Mouse (Mus musculus) liver, embryonic 16.5 days (tissue): ENCODE measurements around the gene Slc25a11. TPM values are rescaled to one million over a fixed set of nuclear protein-coding genes. Genes with fewer than 3 reads are reported as not detected.

Experiments
- ATAC-seq: fragments of 200-750 bp; cut with Nextera tagmentation; 2 replicates; pipeline ENCODE4 v1.8.0; 2017; ENCODE audit warnings: low read depth, mild to moderate bottlenecking, moderate number of reproducible peaks, moderate library complexity
- H3K27ac ChIP-seq: fragments of 300-500 bp; sonication (generic); 2 replicates; pipeline ENCODE4 v1.5.1; 2014; ENCODE audit warnings: mild to moderate bottlenecking, low read length
- H3K27me3 ChIP-seq: fragments of 300-500 bp; sonication (generic); 2 replicates; pipeline ENCODE4 v1.6.1; 2014; ENCODE audit warnings: low read depth, low read length, mixed read lengths; ENCODE audit not compliant: control insufficient read depth, insufficient read depth
- H3K36me3 ChIP-seq: fragments of 300-500 bp; sonication (generic); 2 replicates; pipeline ENCODE4 v1.6.1; 2014; ENCODE audit warnings: mild to moderate bottlenecking; ENCODE audit not compliant: control insufficient read depth, insufficient read depth
- H3K4me1 ChIP-seq: fragments of 300-500 bp; sonication (generic); 2 replicates; pipeline ENCODE4 v1.6.1; 2014; ENCODE audit warnings: low read depth, low read length, mixed read lengths; ENCODE audit not compliant: control insufficient read depth
- H3K4me2 ChIP-seq: fragments of 300-500 bp; sonication (generic); 2 replicates; pipeline ENCODE4 v1.6.1; 2014; ENCODE audit warnings: low read depth, low read length, mixed read lengths
- H3K4me3 ChIP-seq: fragments of 300-500 bp; sonication (generic); 2 replicates; pipeline ENCODE4 v1.5.1; 2014; ENCODE audit warnings: low read depth, mild to moderate bottlenecking, low read length
- H3K9ac ChIP-seq: fragments of 300-500 bp; sonication (generic); 2 replicates; pipeline ENCODE4 v1.6.1; 2014; ENCODE audit warnings: low read depth, low read length
- H3K9me3 ChIP-seq: fragments of 300-500 bp; sonication (generic); replicated peaks from 2 replicates; pipeline ENCODE4 v1.6.1; 2016; ENCODE audit warnings: low read length; ENCODE audit not compliant: control insufficient read depth
- WGBS: fragments of 180-500 bp; shearing (Covaris S2); extraction: QIAGEN DNeasy Blood & Tissue Kit; methylation state at CpG from one replicate; pipeline ENCODE4 v1.1.7; 2014; ENCODE audit not compliant: insufficient replicate concordance; 5-methylcytosine and 5-hydroxymethylcytosine counted together
- polyA plus RNA-seq: library from polyadenylated mRNA; unstranded; fragments of >200 nt; fragmentation: Nextera tagmentation; extraction: Ambion mirVana; gene quantifications from 2 replicates; pipeline ENCODE4 v1.2.1, GENCODE M21; 2015

Slc25a11 gene
- polyA plus RNA-seq, 1 experiment from 2014 or later = 79.2 TPM

DNA sequence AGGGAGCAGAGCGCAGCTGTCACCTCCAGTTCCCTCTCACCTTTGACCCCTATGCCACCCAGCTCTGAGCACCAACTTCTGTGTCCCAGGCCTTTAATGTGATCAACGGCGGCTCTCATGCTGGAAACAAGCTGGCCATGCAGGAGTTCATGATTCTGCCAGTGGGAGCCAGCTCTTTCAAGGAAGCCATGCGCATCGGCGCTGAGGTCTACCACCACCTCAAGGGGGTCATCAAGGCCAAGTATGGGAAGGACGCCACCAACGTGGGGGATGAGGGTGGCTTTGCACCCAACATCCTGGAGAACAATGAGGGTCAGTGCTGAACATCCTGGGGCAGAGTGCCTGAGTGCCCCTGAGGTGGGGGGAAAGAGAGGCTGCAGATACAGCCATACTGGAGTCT is 13.3 kb upstream of the Slc25a11 start:
- H3K9ac ChIP-seq = no peak overlapping the region
- no peak overlapping the region for H3K4me3 ChIP-seq
- H3K27ac ChIP-seq = no peak overlapping the region
- peaks cover 2% of the 10 kb centered on the region; the same call in 1 of the 2 replicates for H3K27me3 ChIP-seq
- ATAC-seq = no peak
- no peak overlapping the region for H3K4me2 ChIP-seq
- WGBS = 77% methylated on average over 8 of the region's 8 CpGs
- peaks cover 14% of the 10 kb centered on the region for H3K4me1 ChIP-seq
- H3K36me3 ChIP-seq = peaks cover 24% of the 10 kb centered on the region
- H3K9me3 ChIP-seq = no peaks in the 10 kb centered on the region

DNA sequence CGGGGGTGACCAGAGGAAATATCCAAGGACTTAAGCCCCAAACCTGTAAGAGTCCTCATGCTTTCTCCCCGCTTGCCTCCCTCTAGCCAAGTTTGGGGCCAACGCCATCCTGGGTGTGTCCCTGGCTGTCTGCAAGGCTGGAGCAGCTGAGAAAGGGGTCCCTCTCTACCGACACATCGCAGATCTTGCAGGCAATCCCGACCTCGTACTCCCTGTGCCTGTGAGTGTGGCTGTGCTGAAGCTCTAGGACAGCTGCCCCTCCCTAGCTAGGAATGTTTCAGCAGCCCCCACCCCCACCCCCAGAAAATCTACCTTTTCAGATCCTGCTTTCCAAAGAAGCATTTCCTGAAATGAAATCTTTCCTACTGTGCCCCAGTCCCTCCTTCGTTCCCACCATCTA is 11.7 kb upstream of the Slc25a11 start:
- ATAC-seq = no peak
- no peak overlapping the region for H3K9ac ChIP-seq
- peaks cover 20% of the 10 kb centered on the region for H3K4me1 ChIP-seq
- no peaks in the 10 kb centered on the region for H3K9me3 ChIP-seq
- H3K4me2 ChIP-seq = no peak overlapping the region
- H3K4me3 ChIP-seq = no peak overlapping the region
- H3K27me3 ChIP-seq = peaks cover 2% of the 10 kb centered on the region; the same call in 1 of the 2 replicates
- WGBS = 62% methylated on average over 8 of the region's 8 CpGs
- peaks cover 14% of the 10 kb centered on the region for H3K36me3 ChIP-seq
- no peak overlapping the region for H3K27ac ChIP-seq

DNA sequence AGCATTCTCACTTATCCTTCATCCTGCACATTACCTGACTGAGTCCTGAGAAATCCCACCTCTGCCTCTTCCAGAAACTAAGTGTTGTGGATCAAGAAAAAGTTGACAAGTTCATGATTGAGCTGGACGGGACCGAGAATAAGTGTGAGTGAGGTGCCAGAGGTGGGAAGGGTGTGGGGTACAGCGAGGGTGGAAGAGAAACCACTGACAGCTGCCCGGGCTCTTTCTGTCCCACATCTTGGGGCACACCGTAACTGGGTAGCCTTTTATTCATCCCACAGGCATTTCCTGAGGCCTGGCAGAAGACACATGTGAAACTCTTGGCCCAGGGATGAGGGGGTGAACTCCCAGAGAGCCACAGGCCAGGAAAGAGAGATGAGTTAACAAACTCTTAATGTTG is 11.2 kb upstream of the Slc25a11 start:
- H3K36me3 ChIP-seq = peaks cover 10% of the 10 kb centered on the region
- no peak overlapping the region for H3K9ac ChIP-seq
- H3K27me3 ChIP-seq = peaks cover 2% of the 10 kb centered on the region; the same call in 1 of the 2 replicates
- 75% methylated on average over 5 of the region's 5 CpGs for WGBS
- peaks cover 20% of the 10 kb centered on the region for H3K4me1 ChIP-seq
- H3K4me2 ChIP-seq = no peak overlapping the region
- no peak overlapping the region for H3K4me3 ChIP-seq
- no peaks in the 10 kb centered on the region for H3K9me3 ChIP-seq
- no peak overlapping the region for H3K27ac ChIP-seq
- ATAC-seq = no peak

DNA sequence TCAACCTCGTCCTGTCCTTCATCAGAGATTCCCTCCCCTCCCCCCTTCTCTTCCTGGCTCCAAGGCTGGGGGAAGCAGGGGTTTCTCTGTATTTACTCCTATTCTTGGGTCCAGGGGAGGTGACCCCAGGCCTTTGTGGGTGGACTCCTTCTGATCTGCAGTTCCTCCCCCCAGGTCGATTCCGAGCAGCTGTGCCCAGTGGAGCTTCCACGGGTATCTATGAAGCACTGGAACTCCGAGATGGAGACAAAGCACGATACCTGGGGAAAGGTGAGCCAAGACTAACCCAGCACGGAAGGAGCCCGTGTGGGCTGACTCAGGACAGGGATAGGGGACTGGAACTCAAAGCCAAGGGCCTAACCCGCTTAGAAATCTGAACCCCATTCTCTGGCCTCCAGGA is 10.7 kb upstream of the Slc25a11 start:
- H3K4me2 ChIP-seq = no peak overlapping the region
- H3K9ac ChIP-seq = no peak overlapping the region
- peaks cover 8% of the 10 kb centered on the region for H3K36me3 ChIP-seq
- no peak overlapping the region for H3K27ac ChIP-seq
- no peak overlapping the region for H3K4me3 ChIP-seq
- H3K9me3 ChIP-seq = no peaks in the 10 kb centered on the region
- peaks cover 2% of the 10 kb centered on the region; the same call in 1 of the 2 replicates for H3K27me3 ChIP-seq
- 59% methylated on average over 9 of the region's 9 CpGs for WGBS
- peaks cover 21% of the 10 kb centered on the region for H3K4me1 ChIP-seq
- no peak for ATAC-seq

DNA sequence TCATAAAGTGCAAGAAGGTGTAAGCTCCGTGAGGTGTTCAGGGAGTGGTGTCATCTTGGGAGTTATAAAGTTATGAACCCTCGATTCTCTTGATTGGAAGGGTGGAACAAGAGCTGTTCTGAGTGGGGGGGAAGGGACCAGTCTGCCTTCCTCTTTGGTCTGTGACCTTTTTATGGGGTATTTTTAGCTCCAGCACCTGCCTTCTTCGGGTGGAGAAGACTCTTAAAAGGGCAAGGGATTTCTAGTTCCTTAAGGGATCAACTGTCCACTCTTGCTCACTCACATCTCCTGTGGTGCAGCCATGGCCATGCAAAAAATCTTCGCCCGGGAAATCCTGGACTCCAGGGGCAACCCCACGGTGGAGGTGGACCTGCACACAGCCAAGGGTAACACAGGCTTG is 10.3 kb upstream of the Slc25a11 start:
- no peak overlapping the region for H3K4me2 ChIP-seq

GRCm38 (mm10) chr11:70656964-70657363 is 9.7 kb upstream of the Slc25a11 start, which contains the start of gene Eno3:
Gene Eno3, plus strand, starts transcription at chr11:70657202.
- Histone ChIP-seq H3K4me1 (peaks cover 31% of the 10 kb centered on the region), H3K36me3 (peaks cover 7% of the 10 kb centered on the region), H3K9me3 (no peaks in the 10 kb centered on the region), H3K27me3 (peaks cover 2% of the 10 kb centered on the region; the same call in 1 of the 2 replicates), H3K4me2 (peak within 1 kb of the TSS; percentile 92), H3K4me3 (peak within 1 kb of the TSS; percentile 99), H3K9ac (peak within 1 kb of the TSS; percentile 100), H3K27ac (peak within 1 kb of the TSS; percentile 99)
- 17% methylated on average over 3 of the region's 3 CpGs for WGBS
- ATAC-seq = no peak

More for the DNA sequence above, 10.3 kb upstream of the Slc25a11 start:
- Histone ChIP-seq H3K36me3 (peaks cover 5% of the 10 kb centered on the region; the same call in 1 of the 2 replicates), H3K4me1 (peaks cover 25% of the 10 kb centered on the region), H3K9me3 (no peaks in the 10 kb centered on the region), H3K27ac (no peak overlapping the region), H3K27me3 (peaks cover 2% of the 10 kb centered on the region; the same call in 1 of the 2 replicates), H3K4me3 (no peak overlapping the region), H3K9ac (no peak overlapping the region)
- no peak for ATAC-seq
- WGBS = 42% methylated on average over 6 of the region's 6 CpGs

- peak overlapping the region; percentile 100; the same call in 1 of the 2 replicates for H3K9ac ChIP-seq
- ATAC-seq = no peak
- H3K36me3 ChIP-seq = peaks cover 12% of the 10 kb centered on the region
- peaks cover 2% of the 10 kb centered on the region; the same call in 1 of the 2 replicates for H3K27me3 ChIP-seq
- H3K4me2 ChIP-seq = peak overlapping the region; percentile 92
- H3K4me3 ChIP-seq = peak overlapping the region; percentile 99
- H3K9me3 ChIP-seq = no peaks in the 10 kb centered on the region
- H3K4me1 ChIP-seq = peaks cover 36% of the 10 kb centered on the region
- peak overlapping the region; percentile 2; the same call in 1 of the 2 replicates for H3K27ac ChIP-seq
- 25% methylated on average over 16 of the region's 16 CpGs for WGBS
Observed at GRCm38 (mm10) chr11:70656456-70656927, 9.2 kb upstream of the Slc25a11 start.

GRCm38 (mm10) chr11:70655571-70656455 is 8.5 kb upstream of the Slc25a11 start:
- Histone ChIP-seq H3K4me2 (peak overlapping the region; percentile 92), H3K27me3 (peaks cover 2% of the 10 kb centered on the region; the same call in 1 of the 2 replicates), H3K9ac (peak overlapping the region; percentile 100), H3K27ac (peak overlapping the region; percentile 99), H3K4me1 (peaks cover 43% of the 10 kb centered on the region), H3K9me3 (no peaks in the 10 kb centered on the region), H3K36me3 (peaks cover 19% of the 10 kb centered on the region), H3K4me3 (peak overlapping the region; percentile 99)
- no peak for ATAC-seq
- under 1% methylated on average over 61 of the region's 61 CpGs for WGBS
